Mouse (Mus musculus) kidney, embryonic 15.5 days (tissue): ENCODE measurements around the gene Adgrv1. TPM values are rescaled to one million over a fixed set of nuclear protein-coding genes. Genes with fewer than 3 reads are reported as not detected.

Experiments
- ATAC-seq: fragments of 200-750 bp; cut with Nextera tagmentation; replicated peaks from 2 replicates; pipeline ENCODE4 v1.8.0; 2017; ENCODE audit warnings: moderate TSS enrichment; ENCODE audit not compliant: low FRiP score
- H3K27ac ChIP-seq: fragments of 300-500 bp; sonication (generic); 2 replicates; pipeline ENCODE4 v1.5.1; 2015; ENCODE audit warnings: mild to moderate bottlenecking, inconsistent platforms
- H3K27me3 ChIP-seq: fragments of 300-500 bp; sonication (generic); 2 replicates; pipeline ENCODE4 v1.6.1; 2015; ENCODE audit warnings: inconsistent platforms
- H3K36me3 ChIP-seq: fragments of 300-500 bp; sonication (generic); 2 replicates; pipeline ENCODE4 v1.6.1; 2015; ENCODE audit warnings: inconsistent platforms
- H3K4me1 ChIP-seq: fragments of 300-500 bp; sonication (generic); 2 replicates; pipeline ENCODE4 v1.6.1; 2015; ENCODE audit warnings: inconsistent platforms
- H3K4me2 ChIP-seq: fragments of 300-500 bp; sonication (generic); 2 replicates; pipeline ENCODE4 v1.6.1; 2015; ENCODE audit warnings: moderate library complexity, mild to moderate bottlenecking, inconsistent platforms
- H3K4me3 ChIP-seq: fragments of 300-500 bp; sonication (generic); replicated peaks from 2 replicates; pipeline ENCODE4 v1.5.1; 2015; ENCODE audit warnings: mild to moderate bottlenecking, inconsistent platforms
- H3K9ac ChIP-seq: fragments of 300-500 bp; sonication (generic); 2 replicates; pipeline ENCODE4 v1.6.1; 2015; ENCODE audit warnings: mild to moderate bottlenecking, inconsistent platforms
- H3K9me3 ChIP-seq: fragments of 300-500 bp; sonication (generic); replicated peaks from 2 replicates; pipeline ENCODE4 v1.6.1; 2016; ENCODE audit warnings: inconsistent platforms
- whole genome bisulfite sequencing: fragments of 180-500 bp; shearing (Covaris S2); methylation state at CpG from one replicate; pipeline ENCODE4 v1.1.7; 2015; ENCODE audit warnings: mixed read lengths; 5-methylcytosine and 5-hydroxymethylcytosine counted together
- polyA plus RNA-seq: library from polyadenylated mRNA; unstranded; fragments of >200 nt; fragmentation: Nextera tagmentation; extraction: Ambion mirVana; gene quantifications from 2 replicates; pipeline ENCODE4 v1.2.1, GENCODE M21; 2015

The Adgrv1 gene
- polyA plus RNA-seq, 1 experiment from 2014 or later, result 4.3 TPM

- Histone ChIP-seq H3K36me3 (no peaks in the 10 kb centered on the region), H3K27me3 (no peaks in the 10 kb centered on the region), H3K27ac (no peak overlapping the region), H3K4me1 (no peaks in the 10 kb centered on the region), H3K9ac (no peak overlapping the region), H3K4me2 (no peak overlapping the region), H3K9me3 (no peaks in the 10 kb centered on the region), H3K4me3 (no peak overlapping the region)
- ATAC-seq, result 0 out of 2 replicates have a peak, but pooled peaks have one; percentile 22
- 76% methylated on average over 9 of the region's 9 CpGs for WGBS
These were observed 35.9 kb downstream of the Adgrv1 start for GRCm38 (mm10) chr13:81596910-81597607.

- Histone ChIP-seq H3K4me1 (no peaks in the 10 kb centered on the region), H3K9ac (no peak overlapping the region), H3K36me3 (no peaks in the 10 kb centered on the region), H3K27ac (no peak overlapping the region), H3K27me3 (no peaks in the 10 kb centered on the region), H3K9me3 (no peaks in the 10 kb centered on the region), H3K4me3 (no peak overlapping the region), H3K4me2 (no peak overlapping the region)
- peak; percentile 67 for ATAC-seq
- 77% methylated on average over 8 of the region's 8 CpGs for WGBS
These were observed 54.3 kb downstream of the Adgrv1 start for GRCm38 (mm10) chr13:81578692-81579091.

- no peaks in the 10 kb centered on the region for H3K36me3 ChIP-seq
- peak overlapping the region; percentile 35 for H3K4me3 ChIP-seq
- ATAC-seq, result peak; percentile 96
- H3K9me3 ChIP-seq, result no peaks in the 10 kb centered on the region
- H3K4me2 ChIP-seq, result peak overlapping the region; percentile 47
- no peaks in the 10 kb centered on the region for H3K27me3 ChIP-seq
- H3K4me1 ChIP-seq, result peaks cover 7% of the 10 kb centered on the region; the same call in 1 of the 2 replicates
- no peak overlapping the region for H3K9ac ChIP-seq
- peak overlapping the region; percentile 86 for H3K27ac ChIP-seq
- 22% methylated on average over 12 of the region's 12 CpGs for WGBS
These were observed 62.6 kb downstream of the Adgrv1 start for GRCm38 (mm10) chr13:81570241-81570821.

- Histone ChIP-seq H3K9me3 (no peaks in the 10 kb centered on the region), H3K4me1 (no peaks in the 10 kb centered on the region), H3K4me3 (no peak overlapping the region), H3K4me2 (no peak overlapping the region), H3K36me3 (no peaks in the 10 kb centered on the region), H3K27ac (no peak overlapping the region), H3K27me3 (no peaks in the 10 kb centered on the region), H3K9ac (no peak overlapping the region)
- WGBS, result 82% methylated on average over 1 of the region's 1 CpGs
- no peak for ATAC-seq
These were observed 82.9 kb downstream of the Adgrv1 start for GRCm38 (mm10) chr13:81550024-81550423.

- Histone ChIP-seq H3K9me3 (no peaks in the 10 kb centered on the region), H3K4me2 (no peak overlapping the region), H3K36me3 (no peaks in the 10 kb centered on the region), H3K9ac (no peak overlapping the region), H3K27me3 (no peaks in the 10 kb centered on the region), H3K4me1 (no peaks in the 10 kb centered on the region), H3K27ac (no peak overlapping the region), H3K4me3 (no peak overlapping the region)
- WGBS, result 90% methylated on average over 2 of the region's 2 CpGs
- no peak for ATAC-seq
These were observed 98.0 kb downstream of the Adgrv1 start for GRCm38 (mm10) chr13:81534916-81535315.

- 57% methylated on average over 4 of the region's 4 CpGs for WGBS
- Histone ChIP-seq H3K4me3 (no peak overlapping the region), H3K27ac (no peak overlapping the region), H3K9me3 (no peaks in the 10 kb centered on the region), H3K36me3 (no peaks in the 10 kb centered on the region), H3K9ac (no peak overlapping the region), H3K4me1 (no peaks in the 10 kb centered on the region), H3K27me3 (no peaks in the 10 kb centered on the region), H3K4me2 (no peak overlapping the region)
- ATAC-seq, result peak; percentile 78; the same call in 1 of the 2 replicates
These were observed 106.3 kb downstream of the Adgrv1 start for GRCm38 (mm10) chr13:81526687-81527086.

DNA sequence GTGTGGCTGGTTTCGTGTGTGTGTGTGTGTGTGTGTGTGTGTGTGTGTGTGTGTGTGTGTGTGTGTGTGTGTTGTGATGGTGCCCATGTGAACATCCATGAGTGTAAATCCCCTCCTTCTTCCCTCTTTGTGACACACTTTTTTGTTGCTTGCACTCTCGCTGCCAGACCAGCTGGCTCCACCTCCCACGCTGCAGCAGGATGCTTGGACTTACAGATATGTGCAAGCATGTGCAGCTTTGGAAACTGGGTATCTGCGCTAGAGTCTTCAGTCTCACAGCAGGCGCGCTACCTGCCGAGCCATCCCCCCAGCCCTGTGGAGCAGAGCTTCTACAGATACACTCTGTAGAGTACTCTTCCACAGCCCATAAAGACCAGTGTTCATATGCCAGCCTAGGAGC, 122.8 kb downstream of the Adgrv1 start:
- Histone ChIP-seq H3K4me1 (no peaks in the 10 kb centered on the region), H3K9me3 (no peaks in the 10 kb centered on the region), H3K4me2 (no peak overlapping the region), H3K36me3 (no peaks in the 10 kb centered on the region), H3K4me3 (no peak overlapping the region), H3K9ac (no peak overlapping the region), H3K27me3 (no peaks in the 10 kb centered on the region), H3K27ac (no peak overlapping the region)
- ATAC-seq, result no peak
- WGBS, result 84% methylated on average over 7 of the region's 7 CpGs

- H3K4me3 ChIP-seq, result no peak overlapping the region
- H3K4me1 ChIP-seq, result no peaks in the 10 kb centered on the region
- no peaks in the 10 kb centered on the region for H3K9me3 ChIP-seq
- no peaks in the 10 kb centered on the region for H3K36me3 ChIP-seq
- 0 out of 2 replicates have a peak, but pooled peaks have one; percentile 18 for ATAC-seq
- 57% methylated on average over 3 of the region's 3 CpGs for whole genome bisulfite sequencing
- no peak overlapping the region for H3K27ac ChIP-seq
- H3K4me2 ChIP-seq, result no peak overlapping the region
- no peak overlapping the region for H3K9ac ChIP-seq
- H3K27me3 ChIP-seq, result no peaks in the 10 kb centered on the region
These were observed 135.9 kb downstream of the Adgrv1 start for GRCm38 (mm10) chr13:81497035-81497434.

- 76% methylated on average over 7 of the region's 7 CpGs for WGBS
- ATAC-seq, result no peak
These were observed 141.0 kb downstream of the Adgrv1 start for GRCm38 (mm10) chr13:81491971-81492370.

GRCm38 (mm10) chr13:81486980-81487379, 146.0 kb downstream of the Adgrv1 start:
- no peak overlapping the region for H3K4me3 ChIP-seq
- no peak overlapping the region for H3K9ac ChIP-seq
- no peaks in the 10 kb centered on the region for H3K9me3 ChIP-seq
- H3K27me3 ChIP-seq, result no peaks in the 10 kb centered on the region
- no peak overlapping the region for H3K4me2 ChIP-seq
- no peaks in the 10 kb centered on the region for H3K36me3 ChIP-seq
- peak; percentile 54; the same call in 1 of the 2 replicates for ATAC-seq
- H3K27ac ChIP-seq, result no peak overlapping the region
- no peaks in the 10 kb centered on the region for H3K4me1 ChIP-seq

More at GRCm38 (mm10) chr13:81491971-81492370, 141.0 kb downstream of the Adgrv1 start:
- H3K27me3 ChIP-seq, result no peaks in the 10 kb centered on the region
- no peak overlapping the region for H3K4me3 ChIP-seq
- no peaks in the 10 kb centered on the region for H3K36me3 ChIP-seq
- H3K27ac ChIP-seq, result no peak overlapping the region
- H3K4me1 ChIP-seq, result no peaks in the 10 kb centered on the region
- no peak overlapping the region for H3K9ac ChIP-seq
- H3K9me3 ChIP-seq, result no peaks in the 10 kb centered on the region
- H3K4me2 ChIP-seq, result no peak overlapping the region

GRCm38 (mm10) chr13:81473750-81474149, 159.2 kb downstream of the Adgrv1 start:
- H3K4me3 ChIP-seq, result no peak overlapping the region
- no peak overlapping the region for H3K27ac ChIP-seq
- H3K27me3 ChIP-seq, result no peaks in the 10 kb centered on the region
- H3K36me3 ChIP-seq, result no peaks in the 10 kb centered on the region
- no peaks in the 10 kb centered on the region for H3K4me1 ChIP-seq
- no peak overlapping the region for H3K9ac ChIP-seq
- no peak for ATAC-seq
- H3K4me2 ChIP-seq, result no peak overlapping the region
- no peaks in the 10 kb centered on the region for H3K9me3 ChIP-seq

DNA sequence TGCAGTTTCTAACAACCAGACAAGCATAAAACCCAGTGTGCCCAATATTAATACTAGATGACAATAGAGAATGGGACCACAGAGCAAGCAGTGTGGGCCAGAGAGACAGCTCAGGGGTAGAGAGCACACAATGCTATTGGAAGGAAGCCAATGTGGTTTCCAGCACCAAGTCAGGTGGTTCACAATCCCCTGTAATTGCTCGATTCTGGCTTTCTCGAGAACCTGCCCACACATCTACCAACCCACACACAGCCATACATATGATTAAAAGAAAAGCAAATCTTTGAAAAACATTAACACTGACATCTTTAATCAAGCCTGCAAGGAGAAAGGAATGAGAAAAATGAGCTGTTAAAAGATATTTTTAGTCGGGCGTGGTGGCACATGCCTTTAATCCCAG, 166.3 kb downstream of the Adgrv1 start:
- Histone ChIP-seq H3K27me3 (no peaks in the 10 kb centered on the region), H3K27ac (no peak overlapping the region), H3K9ac (no peak overlapping the region), H3K36me3 (no peaks in the 10 kb centered on the region), H3K4me3 (no peak overlapping the region), H3K9me3 (no peaks in the 10 kb centered on the region), H3K4me2 (no peak overlapping the region), H3K4me1 (no peaks in the 10 kb centered on the region)
- ATAC-seq, result no peak
- 85% methylated on average over 4 of the region's 4 CpGs for WGBS
